Mouse (Mus musculus) thymus, adult 2 months (tissue): ENCODE results near the gene Trappc2l.

Source experiments
- CTCF ChIP-seq: fragments of 200-500 bp; IDR thresholded peaks from 2 replicates; pipeline ENCODE4 v1.5.1; 2012; ENCODE audit warnings: mild to moderate bottlenecking, control low read depth, low read length, moderate library complexity, borderline replicate concordance; ENCODE audit not compliant: control insufficient read depth, poor library complexity, insufficient read depth; ENCODE audit errors: extremely low read depth
- POLR2A ChIP-seq: fragments of 200-500 bp; IDR thresholded peaks from 2 replicates; pipeline ENCODE4 v1.6.1; 2012; ENCODE audit warnings: mild to moderate bottlenecking, low read length, control low read depth, moderate library complexity; ENCODE audit not compliant: control insufficient read depth, poor library complexity, insufficient read depth; ENCODE audit errors: extremely low read depth

GRCm38 (mm10) chr8:122577116-122577515 lies 34.3 kb upstream of the Trappc2l start:
- TF ChIP-seq POLR2A (no peak), CTCF (no peak)
